Mouse (Mus musculus) hindbrain, embryonic 16.5 days (tissue): ENCODE measurements around the gene Thada. TPM values are rescaled to one million over a fixed set of nuclear protein-coding genes. Genes with fewer than 3 reads are reported as not detected.

ENCODE experiments used
- ATAC-seq: fragments of 200-750 bp; cut with Nextera tagmentation; 2 replicates; pipeline ENCODE4 v1.8.0; 2017; ENCODE audit warnings: moderate TSS enrichment, moderate library complexity
- H3K27ac ChIP-seq: fragments of 300-500 bp; sonication (generic); 2 replicates; pipeline ENCODE4 v1.5.1; 2014; ENCODE audit warnings: low read depth, mild to moderate bottlenecking, control low read depth, low read length, moderate library complexity
- H3K27me3 ChIP-seq: fragments of 300-500 bp; sonication (generic); replicated peaks from 2 replicates; pipeline ENCODE4 v1.6.1; 2014; ENCODE audit warnings: low read length; ENCODE audit not compliant: control insufficient read depth, insufficient read depth
- H3K36me3 ChIP-seq: fragments of 300-500 bp; sonication (generic); 2 replicates; pipeline ENCODE4 v1.6.1; 2014; ENCODE audit warnings: mild to moderate bottlenecking, low read length, moderate library complexity, mixed read lengths; ENCODE audit not compliant: control insufficient read depth, insufficient read depth
- H3K4me1 ChIP-seq: fragments of 300-500 bp; sonication (generic); 2 replicates; pipeline ENCODE4 v1.6.1; 2014; ENCODE audit warnings: low read depth, low read length; ENCODE audit not compliant: control insufficient read depth, insufficient read depth
- H3K4me2 ChIP-seq: fragments of 300-500 bp; sonication (generic); 2 replicates; pipeline ENCODE4 v1.6.1; 2014; ENCODE audit warnings: mild to moderate bottlenecking, low read length, control low read depth, moderate library complexity
- H3K4me3 ChIP-seq: fragments of 300-500 bp; sonication (generic); 2 replicates; pipeline ENCODE4 v1.5.1; 2014; ENCODE audit warnings: mild to moderate bottlenecking, low read length, control low read depth, moderate library complexity
- H3K9ac ChIP-seq: fragments of 300-500 bp; sonication (generic); 2 replicates; pipeline ENCODE4 v1.6.1; 2014; ENCODE audit warnings: low read depth, mild to moderate bottlenecking, control low read depth, low read length, moderate library complexity
- H3K9me3 ChIP-seq: fragments of 300-500 bp; sonication (generic); 2 replicates; pipeline ENCODE4 v1.6.1; 2014; ENCODE audit warnings: mild to moderate bottlenecking, low read length, moderate library complexity; ENCODE audit not compliant: control insufficient read depth
- WGBS: fragments of 180-500 bp; shearing (Covaris S2); extraction: QIAGEN DNeasy Blood & Tissue Kit; methylation state at CpG from one replicate; pipeline ENCODE4 v1.1.7; 2014; 5-methylcytosine and 5-hydroxymethylcytosine counted together
- polyA plus RNA-seq: library from polyadenylated mRNA; unstranded; fragments of >200 nt; fragmentation: Nextera tagmentation; extraction: Ambion mirVana; gene quantifications from 2 replicates; pipeline ENCODE4 v1.2.1, GENCODE M21; 2015

The Thada gene
- polyA plus RNA-seq, 1 experiment from 2014 or later: 5.1 TPM

DNA sequence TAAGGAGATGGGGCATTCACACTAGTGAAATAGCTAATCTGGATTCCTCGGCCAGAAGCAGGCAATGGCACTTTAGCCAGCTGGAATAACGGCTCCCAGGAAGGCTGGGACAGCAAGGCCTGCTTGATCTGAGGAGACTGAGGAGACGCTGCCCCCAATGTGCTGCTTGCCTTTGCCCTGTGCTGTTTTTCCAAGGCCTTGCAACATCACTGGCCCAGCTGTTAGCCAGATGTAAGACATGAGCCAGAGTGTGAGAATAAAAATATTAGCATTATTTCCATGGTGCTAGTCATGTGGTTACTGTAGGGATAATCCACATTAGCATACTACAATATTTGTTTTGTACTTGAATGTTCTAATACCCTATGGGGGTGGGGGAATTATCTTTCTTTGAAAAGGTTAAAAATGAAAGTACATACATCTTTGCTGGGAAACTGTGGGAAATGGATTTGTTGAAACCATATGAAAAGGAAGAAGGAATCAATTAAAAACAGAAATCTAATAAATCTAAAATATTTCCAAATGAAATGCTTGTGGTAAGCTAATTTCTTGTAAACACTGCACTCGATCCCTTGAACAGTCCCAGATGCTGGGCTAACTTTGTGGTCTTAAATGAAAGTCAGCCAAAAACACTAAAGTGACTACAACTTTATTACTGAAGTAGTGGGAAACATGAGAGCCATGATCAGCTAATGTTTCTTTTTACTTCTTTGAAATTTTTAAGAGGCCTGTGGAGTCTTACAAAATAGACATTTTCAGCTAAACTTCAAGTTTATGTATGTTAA lies 43.8 kb downstream of the Thada start:
- Histone ChIP-seq H3K4me1 (no peaks in the 10 kb centered on the region), H3K27me3 (no peaks in the 10 kb centered on the region), H3K27ac (no peak overlapping the region), H3K4me3 (no peak overlapping the region), H3K4me2 (no peak overlapping the region), H3K9ac (no peak overlapping the region), H3K36me3 (peaks cover 16% of the 10 kb centered on the region; the same call in 1 of the 2 replicates), H3K9me3 (no peaks in the 10 kb centered on the region)
- WGBS: 81% methylated on average over 4 of the region's 4 CpGs
- no peak for ATAC-seq

DNA sequence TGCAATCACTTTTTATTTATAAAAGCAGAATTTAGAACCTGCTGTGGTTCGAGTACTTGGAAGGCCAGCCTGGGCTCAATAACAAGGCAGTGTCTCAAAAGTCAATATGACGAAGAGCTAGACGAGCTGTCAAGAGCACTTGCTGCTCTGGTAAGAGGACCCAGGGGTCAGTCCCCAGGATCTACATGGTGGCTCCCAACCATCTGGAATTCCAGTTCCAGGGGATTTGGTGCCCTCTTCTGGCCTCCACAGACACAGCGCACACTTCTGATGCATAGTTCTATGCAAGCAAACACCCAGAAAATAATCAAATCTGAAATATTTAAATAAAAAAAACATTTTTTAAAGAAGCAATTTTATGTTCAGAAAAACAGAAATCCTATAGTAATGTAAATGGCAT lies 45.0 kb downstream of the Thada start:
- Histone ChIP-seq H3K27me3 (no peaks in the 10 kb centered on the region), H3K9ac (no peak overlapping the region), H3K4me3 (no peak overlapping the region), H3K4me1 (no peaks in the 10 kb centered on the region), H3K9me3 (no peaks in the 10 kb centered on the region), H3K36me3 (peaks cover 13% of the 10 kb centered on the region; the same call in 1 of the 2 replicates), H3K27ac (no peak overlapping the region), H3K4me2 (no peak overlapping the region)
- 96% methylated on average over 4 of the region's 4 CpGs for WGBS
- no peak for ATAC-seq

DNA sequence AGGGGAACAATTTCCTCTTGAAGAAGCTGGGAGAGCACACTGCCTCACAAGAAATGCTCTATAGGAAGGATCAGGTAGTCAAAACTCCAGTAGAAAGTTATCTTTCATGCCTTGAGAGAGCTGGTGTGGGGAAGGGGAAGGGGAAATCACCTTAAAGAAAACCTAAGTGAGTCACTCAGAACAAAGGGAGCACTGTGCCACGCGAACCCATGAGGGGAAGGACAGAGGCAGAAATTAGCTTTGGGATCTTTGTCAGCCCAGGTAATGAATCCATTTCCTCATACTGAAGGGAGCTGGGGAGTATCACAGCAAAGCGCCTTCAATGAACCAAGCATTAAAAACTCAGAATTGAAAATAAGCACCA lies 45.7 kb downstream of the Thada start:
- H3K27ac ChIP-seq: no peak overlapping the region
- no peak for ATAC-seq
- no peak overlapping the region for H3K4me3 ChIP-seq
- no peak overlapping the region for H3K9ac ChIP-seq
- H3K9me3 ChIP-seq: no peaks in the 10 kb centered on the region
- H3K4me2 ChIP-seq: no peak overlapping the region
- 86% methylated on average over 3 of the region's 3 CpGs for WGBS
- peaks cover 9% of the 10 kb centered on the region; the same call in 1 of the 2 replicates for H3K36me3 ChIP-seq
- no peaks in the 10 kb centered on the region for H3K27me3 ChIP-seq
- H3K4me1 ChIP-seq: no peaks in the 10 kb centered on the region

DNA sequence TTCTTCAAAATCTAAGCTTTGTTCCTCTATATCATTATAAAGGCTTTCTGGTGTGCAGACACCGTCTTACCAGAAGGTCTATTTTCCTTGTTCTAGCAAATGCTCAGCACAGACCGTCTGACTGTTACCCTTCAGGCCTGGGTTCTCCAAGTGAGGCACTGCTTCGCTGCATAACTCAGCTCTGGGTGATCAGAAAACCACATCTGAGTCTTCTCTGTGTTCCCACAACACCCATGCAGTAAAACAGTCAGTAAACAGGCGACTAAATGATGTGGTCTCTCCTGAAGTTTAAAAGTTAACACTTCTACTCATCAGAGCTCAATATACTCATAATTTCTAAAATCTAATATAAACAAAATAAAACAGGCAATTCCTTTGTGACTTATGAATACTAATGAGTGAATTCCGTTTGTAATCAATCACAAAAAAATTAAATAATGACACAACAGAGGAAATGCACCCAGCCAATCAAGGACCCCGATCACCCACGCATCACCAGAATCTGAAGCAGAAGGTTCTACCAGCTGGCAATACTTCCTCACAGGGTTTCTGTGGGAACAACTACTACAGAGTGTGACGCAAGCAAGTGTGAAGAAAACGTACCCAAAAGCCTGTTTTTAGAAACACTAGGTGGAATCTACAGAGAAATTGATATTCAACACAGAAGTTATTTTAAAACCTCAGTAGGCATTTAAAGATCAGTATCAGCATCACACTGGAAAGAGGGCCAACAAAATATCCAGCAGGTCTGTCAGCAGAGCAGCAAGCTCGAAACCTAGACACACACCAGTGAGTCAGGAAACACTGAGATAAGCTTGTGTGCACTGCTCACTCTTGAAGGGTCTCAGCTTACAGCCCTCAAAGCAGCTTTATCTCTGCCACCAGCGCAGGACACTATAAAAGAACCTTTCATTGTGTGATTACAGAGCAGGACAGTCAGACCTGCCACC lies 46.4 kb downstream of the Thada start:
- Histone ChIP-seq H3K27ac (no peak overlapping the region), H3K9ac (no peak overlapping the region), H3K36me3 (peaks cover 9% of the 10 kb centered on the region; the same call in 1 of the 2 replicates), H3K4me2 (no peak overlapping the region), H3K9me3 (no peaks in the 10 kb centered on the region), H3K4me1 (no peaks in the 10 kb centered on the region), H3K4me3 (no peak overlapping the region), H3K27me3 (no peaks in the 10 kb centered on the region)
- no peak for ATAC-seq
- 82% methylated on average over 11 of the region's 11 CpGs for WGBS

DNA sequence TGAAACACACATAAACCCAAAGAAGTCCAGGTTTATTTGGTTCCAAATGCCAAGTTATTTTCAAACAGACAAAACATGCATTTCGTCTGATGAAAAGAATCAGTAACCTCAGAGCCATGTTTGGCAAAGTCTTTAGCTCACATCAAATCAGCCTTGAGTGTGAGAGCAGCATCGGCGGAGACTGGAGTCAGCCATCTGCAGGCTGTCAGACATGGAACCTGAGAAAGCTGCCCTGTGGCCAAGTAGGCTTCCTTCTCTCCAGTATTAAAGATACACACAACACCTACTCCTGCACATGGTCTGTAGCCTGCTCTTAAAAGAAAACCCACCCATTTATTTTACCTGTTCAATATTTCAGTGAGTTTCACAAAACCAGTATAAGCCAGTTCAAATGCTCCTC lies 50.1 kb downstream of the Thada start:
- Histone ChIP-seq H3K4me1 (no peaks in the 10 kb centered on the region), H3K4me3 (no peak overlapping the region), H3K4me2 (no peak overlapping the region), H3K36me3 (0 out of 2 replicates have a peak, but pooled peaks cover 2% of the 10 kb centered on the region), H3K9me3 (no peaks in the 10 kb centered on the region), H3K9ac (no peak overlapping the region), H3K27me3 (no peaks in the 10 kb centered on the region), H3K27ac (no peak overlapping the region)
- ATAC-seq: no peak
- 83% methylated on average over 3 of the region's 3 CpGs for WGBS

DNA sequence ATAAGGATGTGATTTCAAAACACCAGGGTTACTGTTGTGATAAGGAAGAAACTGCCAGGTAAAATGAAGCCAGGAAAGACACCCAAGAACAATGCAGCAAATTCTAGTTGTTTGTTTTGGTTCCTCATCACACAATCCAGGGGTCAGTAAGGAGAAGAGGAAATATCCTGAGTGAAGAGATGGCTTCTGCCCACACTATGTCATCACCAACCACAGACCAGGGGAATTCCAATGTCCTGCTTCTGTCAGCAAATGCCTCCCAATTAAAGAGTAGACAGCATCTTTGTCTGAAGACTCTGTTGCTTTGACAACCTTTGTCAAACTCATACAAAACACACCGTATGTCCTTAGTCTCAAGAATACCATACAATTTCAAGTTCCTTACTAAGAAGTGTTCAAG lies 57.3 kb downstream of the Thada start:
- ATAC-seq: no peak
- no peaks in the 10 kb centered on the region for H3K4me1 ChIP-seq
- 69% methylated on average over 1 of the region's 1 CpGs for WGBS
- H3K4me3 ChIP-seq: no peak overlapping the region
- no peaks in the 10 kb centered on the region for H3K9me3 ChIP-seq
- H3K27me3 ChIP-seq: no peaks in the 10 kb centered on the region
- H3K27ac ChIP-seq: no peak overlapping the region
- no peak overlapping the region for H3K4me2 ChIP-seq
- H3K9ac ChIP-seq: no peak overlapping the region
- no peaks in the 10 kb centered on the region for H3K36me3 ChIP-seq

DNA sequence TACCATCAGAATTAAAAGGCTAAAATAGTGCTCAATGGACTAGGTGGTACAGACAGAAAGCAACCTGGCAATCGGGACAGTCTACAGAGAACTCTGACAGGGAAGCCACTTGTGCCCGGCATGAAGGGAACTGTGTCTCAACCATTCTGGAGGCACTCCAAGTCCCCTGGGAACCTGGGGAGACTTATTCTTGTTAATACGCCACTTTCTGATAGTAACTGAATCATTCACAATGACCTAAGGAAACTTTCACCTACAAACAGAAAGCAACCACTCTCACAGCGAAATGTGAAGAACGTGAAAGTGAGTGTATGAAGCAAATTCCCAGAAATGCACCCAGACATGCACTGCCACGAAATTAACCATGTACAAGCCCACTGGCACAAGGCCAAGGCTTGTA lies 60.4 kb downstream of the Thada start:
- Histone ChIP-seq H3K9me3 (no peaks in the 10 kb centered on the region), H3K4me1 (no peaks in the 10 kb centered on the region), H3K4me2 (no peak overlapping the region), H3K9ac (no peak overlapping the region), H3K27ac (no peak overlapping the region), H3K27me3 (no peaks in the 10 kb centered on the region), H3K4me3 (no peak overlapping the region), H3K36me3 (no peaks in the 10 kb centered on the region)
- no peak for ATAC-seq
- 66% methylated on average over 6 of the region's 6 CpGs for whole genome bisulfite sequencing

DNA sequence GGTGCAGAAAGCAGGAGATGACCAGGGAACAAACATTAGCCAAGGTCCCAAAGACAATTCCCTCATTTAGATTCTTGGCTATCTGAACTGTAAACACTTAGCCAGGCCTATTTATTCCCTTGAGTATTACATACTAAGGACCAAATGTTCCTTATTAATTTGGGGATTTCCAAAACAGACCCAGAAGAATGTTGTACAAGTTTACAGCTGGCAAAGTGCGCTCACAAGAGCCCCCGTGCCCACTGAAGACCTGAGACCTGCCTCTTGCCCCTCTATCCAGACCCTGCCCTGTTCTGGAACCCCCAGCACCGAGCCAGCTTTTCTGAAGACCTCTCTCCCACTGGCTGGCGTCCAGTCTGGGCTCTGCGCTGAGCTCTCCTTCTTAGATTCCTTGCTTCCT lies 64.2 kb downstream of the Thada start:
- no peak overlapping the region for H3K9ac ChIP-seq
- ATAC-seq: no peak

DNA sequence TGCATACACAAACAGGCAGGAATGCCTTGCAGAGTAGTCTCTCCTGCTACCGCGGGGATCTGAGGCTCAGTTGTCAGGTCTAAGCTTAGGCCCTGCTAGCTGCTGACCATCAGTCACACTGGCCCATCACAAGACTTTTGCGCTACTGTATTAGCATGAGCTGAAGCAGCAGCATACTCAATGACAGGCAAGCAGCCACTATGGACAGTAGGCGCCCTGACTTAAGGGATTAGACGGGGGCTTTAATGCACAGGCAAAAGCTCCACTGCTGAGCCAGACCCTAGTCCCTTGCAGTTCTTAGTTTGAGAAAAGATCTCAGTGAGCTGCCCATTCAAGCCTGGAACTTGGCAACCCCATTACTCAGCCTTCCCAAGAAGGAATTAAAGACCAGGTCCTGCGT lies 66.6 kb downstream of the Thada start:
- WGBS: 82% methylated on average over 6 of the region's 6 CpGs
- no peaks in the 10 kb centered on the region for H3K4me1 ChIP-seq
- no peak overlapping the region; the same call in 1 of the 2 replicates for H3K27ac ChIP-seq
- H3K4me2 ChIP-seq: no peak overlapping the region
- H3K27me3 ChIP-seq: no peaks in the 10 kb centered on the region
- H3K4me3 ChIP-seq: no peak overlapping the region
- ATAC-seq: no peak
- no peak overlapping the region for H3K9ac ChIP-seq
- H3K36me3 ChIP-seq: 0 out of 2 replicates have a peak, but pooled peaks cover 2% of the 10 kb centered on the region
- no peaks in the 10 kb centered on the region for H3K9me3 ChIP-seq

More for the DNA sequence above, 64.2 kb downstream of the Thada start:
- Histone ChIP-seq H3K4me1 (no peaks in the 10 kb centered on the region), H3K36me3 (0 out of 2 replicates have a peak, but pooled peaks cover 2% of the 10 kb centered on the region), H3K4me2 (no peak overlapping the region), H3K27me3 (no peaks in the 10 kb centered on the region), H3K9me3 (no peaks in the 10 kb centered on the region), H3K27ac (no peak overlapping the region), H3K4me3 (no peak overlapping the region)
- 91% methylated on average over 5 of the region's 5 CpGs for WGBS
